ENCODE assay signal across 23 mouse cellular contexts in genomic region chr14:121563954-121564353, GRCm38 (mm10). TPM values are rescaled to one million over a fixed set of nuclear protein-coding genes. Genes with fewer than 3 reads are reported as not detected.
"Had no signal": no experiment of that assay in that cellular context is flagged by ENCODE, and none has a peak within 500 bp of the region (broad histone marks: within the 10 kb centered on the region; RNA-seq: fewer than 3 reads in every experiment).

No protein-coding gene starts in this region.

- H3K4me1 ChIP-seq: liver, embryonic 12.5 days; liver, embryonic 15.5 days; lung, embryonic 15.5 days had no signal

- ATAC-seq: inflammation-experienced regulatory T-cells, adult 6 months; liver, embryonic 12.5 days had no signal

- H3K4me3 ChIP-seq: limb, embryonic 10.5 days; limb, embryonic 13.5 days; liver, embryonic 12.5 days; liver, embryonic 15.5 days; lung, embryonic 15.5 days; neural tube, embryonic 12.5 days; neural tube, embryonic 15.5 days had no signal

- H3K9ac ChIP-seq: limb, embryonic 13.5 days; liver, embryonic 12.5 days; liver, embryonic 15.5 days; lung, embryonic 15.5 days; neural tube, embryonic 12.5 days; neural tube, embryonic 15.5 days had no signal

- H3K4me2 ChIP-seq: limb, embryonic 13.5 days; liver, embryonic 12.5 days; liver, embryonic 15.5 days; lung, embryonic 15.5 days; neural tube, embryonic 12.5 days; neural tube, embryonic 15.5 days had no signal

- DNase-seq: kidney, adult 18-20 months; kidney, adult 9 months; kidney, postnatal 14 days; kidney, postnatal 4 days; liver; lung, adult 18-20 months; lung, postnatal 10 days; lung, postnatal 36 days; right cerebral cortex, adult 18-20 months; right cerebral cortex, postnatal 14 days; right cerebral cortex, postnatal 4 days; thymus, adult 2 months; thymus, postnatal 14 days had no signal

- H3K27me3 ChIP-seq: liver, embryonic 12.5 days; liver, embryonic 15.5 days; lung, embryonic 15.5 days; neural tube, embryonic 15.5 days had no signal

- H3K36me3 ChIP-seq: limb, embryonic 10.5 days; liver, embryonic 12.5 days; liver, embryonic 15.5 days; neural tube, embryonic 12.5 days had no signal

- H3K9me3 ChIP-seq: limb, embryonic 10.5 days; limb, embryonic 13.5 days; liver, embryonic 12.5 days; liver, embryonic 15.5 days; lung, embryonic 15.5 days; neural tube, embryonic 12.5 days; neural tube, embryonic 15.5 days had no signal

- H3K27ac ChIP-seq: limb, embryonic 13.5 days; liver, embryonic 12.5 days; liver, embryonic 15.5 days; lung, embryonic 15.5 days; neural tube, embryonic 12.5 days; neural tube, embryonic 15.5 days; stomach, postnatal 0 days had no signal

RNA-seq across cellular contexts. Expression of gene Slc15a1, which starts 58.9 kb away (rescaled TPM):
- polyA plus RNA-seq: limb, embryonic 10.5 days; limb, embryonic 13.5 days; liver, embryonic 12.5 days; liver, embryonic 15.5 days; neural tube, embryonic 12.5 days; neural tube, embryonic 15.5 days; stomach, embryonic 14.5 days had no signal
